8 mouse cellular contexts compared by ENCODE assay signal in genomic region chr12:105476453-105476852, GRCm38 (mm10). TPM values are rescaled to one million over a fixed set of nuclear protein-coding genes. Genes with fewer than 3 reads are reported as not detected.
A peak's percentile ranks its signal among the peaks of the same experiment; 100 is the strongest.
DNase-seq lines count a peak whose midpoint lies in the region; ATAC-seq and TF ChIP-seq lines count a peak whose summit lies in the region.

No protein-coding gene starts in this region.

- no peaks in the 10 kb centered on the region for H3K4me1 ChIP-seq in kidney, postnatal 0 days (replicated peaks; ENCODE audit: insufficient read depth, low read length)
- H3K4me1 ChIP-seq in lung, embryonic 15.5 days: peaks cover 6% of the 10 kb centered on the region; the same call in 1 of the 2 replicates

- ATAC-seq in kidney, postnatal 0 days (replicated peaks; ENCODE audit: low FRiP score, low read depth): peak; percentile 63
- peak; percentile 10; the same call in 1 of the 2 replicates for ATAC-seq in lung, embryonic 15.5 days (ENCODE audit: borderline replicate concordance, extremely low read depth, low FRiP score, low TSS enrichment)
- ATAC-seq in neutrophil, adult 5-6 weeks (ENCODE audit: extremely low read depth, insufficient number of reproducible peaks, low FRiP score, poor library complexity, severe bottlenecking): peak; percentile 59

- H3K36me3 ChIP-seq in kidney, postnatal 0 days (ENCODE audit: insufficient read depth, low read length): no peaks in the 10 kb centered on the region
- H3K36me3 ChIP-seq in lung, embryonic 15.5 days: no peaks in the 10 kb centered on the region

- TF ChIP-seq CTCF in kidney, postnatal 0 days (IDR thresholded peaks at IDR 0.05; ENCODE audit: low read depth): peak; percentile 86

- H3K9ac ChIP-seq in kidney, postnatal 0 days (ENCODE audit: low read depth, low read length): no peak overlapping the region
- H3K9ac ChIP-seq in lung, embryonic 15.5 days: no peak overlapping the region

- no peak overlapping the region for H3K4me3 ChIP-seq in kidney, postnatal 0 days (replicated peaks; ENCODE audit: low read depth, low read length)
- H3K4me3 ChIP-seq in lung, embryonic 15.5 days: no peak overlapping the region

- DNase-seq in CD4-positive, CD25-positive, alpha-beta regulatory T cell, adult 2 months (ENCODE audit: low read depth, low spot score): peak; percentile 64
- DNase-seq in MN1 (ENCODE audit: low spot score): peak; percentile 29
- DNase-seq in cerebellum, postnatal 36 days: peak; percentile 63 to 72
- peak; percentile 25 to 32 for DNase-seq in gastrocnemius, adult 8-10 months (ENCODE audit: low spot score in 2 of 2)
- DNase-seq in kidney, postnatal 0 days (ENCODE audit: low spot score): peak; percentile 72
- DNase-seq in Muller cell, postnatal 12 days (ENCODE audit: inconsistent ontology term): no peak

- no peaks in the 10 kb centered on the region for H3K27me3 ChIP-seq in kidney, postnatal 0 days (ENCODE audit: insufficient read depth, low read length)
- H3K27me3 ChIP-seq in lung, embryonic 15.5 days: no peaks in the 10 kb centered on the region

- H3K4me2 ChIP-seq in kidney, postnatal 0 days (ENCODE audit: low read length): no peak overlapping the region
- no peak overlapping the region for H3K4me2 ChIP-seq in lung, embryonic 15.5 days

- no peak overlapping the region for H3K27ac ChIP-seq in kidney, postnatal 0 days
- no peak overlapping the region for H3K27ac ChIP-seq in lung, embryonic 15.5 days

- WGBS in kidney, postnatal 0 days: 52% methylated on average over 9 of the region's 9 CpGs
- WGBS in lung, embryonic 15.5 days: 40% methylated on average over 9 of the region's 9 CpGs

- H3K9me3 ChIP-seq in kidney, postnatal 0 days (replicated peaks; ENCODE audit: low read length): no peaks in the 10 kb centered on the region
- H3K9me3 ChIP-seq in lung, embryonic 15.5 days: no peaks in the 10 kb centered on the region

RNA-seq across cellular contexts. Expression of gene D430019H16Rik, which starts 22.8 kb away (rescaled TPM):
- total RNA-seq in gastrocnemius, adult 8-10 months (2022): under 1 TPM; 0.10 to 0.18 (median 0.15) TPM
- polyA plus RNA-seq in kidney, postnatal 0 days (2015; fragmentation: Nextera tagmentation; extraction: Ambion mirVana): 1.1 TPM in 2 replicates
- 1.1 and 1.3 TPM in 2 replicates for polyA plus RNA-seq in lung, embryonic 15.5 days (2015; fragmentation: Nextera tagmentation; extraction: Ambion mirVana)
- 0.25 TPM in 1 of 2 replicates, not detected in the other for total RNA-seq in neutrophil, adult 5-6 weeks (2017)

Comparison
In these comparisons a context has a peak if more than half of its experiments do, and no peak if none do; other contexts are left out.
1. ATAC-seq: peak in every context shown above with its lines; median percentile 63 in kidney, postnatal 0 days; 59 in neutrophil, adult 5-6 weeks; 10 in lung, embryonic 15.5 days.